Mouse (Mus musculus): ENCODE results near the gene Fgfr2.
"Not testable (repeated sequence)": the region's sequence is repeated elsewhere in the genome, so short reads cannot be mapped to it uniquely, and the experiment has no call there.

Fgfr2 gene

DNA sequence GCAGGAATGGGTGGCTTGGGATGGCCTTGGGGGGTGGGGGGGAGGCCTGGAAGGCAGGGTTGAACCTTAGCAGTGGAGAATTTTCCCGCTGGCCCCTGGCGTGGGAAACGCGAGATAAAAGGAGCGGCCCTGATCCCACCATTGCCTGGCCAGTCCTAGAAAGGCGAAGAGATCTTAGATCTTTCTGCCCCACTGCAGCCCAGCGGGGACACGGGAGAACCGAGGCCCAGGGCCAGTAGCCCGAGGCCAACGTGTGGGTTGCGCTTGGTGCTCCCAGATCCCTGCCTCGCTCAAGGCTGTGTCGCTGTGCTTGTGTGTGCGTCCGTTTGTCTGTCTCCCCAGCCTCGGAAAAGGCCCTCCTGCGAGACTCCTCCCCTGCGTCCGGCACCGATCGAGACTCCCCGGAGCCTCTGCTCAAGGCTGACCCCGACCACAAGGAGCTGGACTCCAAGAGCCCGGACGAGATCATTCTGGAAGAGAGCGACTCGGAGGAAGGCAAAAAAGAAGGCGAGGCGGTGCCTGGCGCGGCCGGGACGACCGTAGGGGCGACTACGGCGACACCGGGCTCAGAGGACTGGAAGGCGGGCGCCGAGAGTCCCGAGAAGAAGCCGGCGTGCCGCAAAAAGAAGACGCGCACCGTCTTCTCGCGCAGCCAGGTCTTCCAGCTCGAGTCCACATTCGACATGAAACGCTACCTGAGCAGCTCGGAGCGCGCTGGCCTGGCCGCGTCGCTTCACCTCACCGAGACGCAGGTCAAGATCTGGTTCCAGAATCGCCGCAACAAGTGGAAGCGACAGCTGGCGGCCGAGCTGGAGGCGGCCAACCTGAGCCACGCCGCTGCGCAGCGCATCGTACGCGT, 1579.3 kb downstream of the Fgfr2 start:
- DNase-seq (ENCODE audit: low spot score): no peak

DNA sequence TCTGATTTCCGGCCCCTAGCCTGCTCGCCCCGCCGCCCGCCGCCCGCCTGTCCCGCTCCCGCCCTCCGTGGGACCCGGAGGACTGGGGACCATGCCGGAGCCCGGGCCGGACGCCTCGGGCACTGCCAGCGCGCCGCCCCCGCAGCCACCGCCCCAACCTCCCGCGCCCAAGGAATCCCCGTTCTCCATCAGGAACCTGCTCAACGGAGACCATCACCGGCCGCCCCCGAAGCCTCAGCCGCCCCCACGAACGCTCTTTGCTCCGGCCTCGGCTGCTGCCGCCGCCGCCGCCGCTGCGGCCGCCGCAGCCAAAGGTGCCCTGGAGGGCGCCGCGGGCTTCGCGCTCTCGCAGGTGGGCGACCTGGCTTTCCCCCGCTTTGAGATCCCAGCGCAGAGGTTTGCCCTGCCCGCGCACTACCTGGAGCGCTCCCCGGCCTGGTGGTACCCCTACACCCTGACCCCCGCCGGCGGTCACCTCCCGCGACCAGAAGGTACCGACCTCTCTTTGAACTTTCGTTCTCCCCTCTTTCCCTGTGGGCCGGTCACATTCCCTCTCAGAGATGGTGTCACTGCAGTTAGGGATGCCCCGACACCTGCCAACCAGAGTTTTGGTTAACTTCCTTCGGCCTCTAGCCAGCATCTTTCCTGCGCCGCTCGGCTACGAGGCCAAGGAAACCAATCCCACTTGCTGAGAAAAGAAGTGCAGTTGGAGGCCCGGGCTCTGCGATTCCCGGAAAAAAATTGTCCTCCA, 1580.1 kb downstream of the Fgfr2 start:
- DNase-seq (ENCODE audit: low spot score): no peak

DNA sequence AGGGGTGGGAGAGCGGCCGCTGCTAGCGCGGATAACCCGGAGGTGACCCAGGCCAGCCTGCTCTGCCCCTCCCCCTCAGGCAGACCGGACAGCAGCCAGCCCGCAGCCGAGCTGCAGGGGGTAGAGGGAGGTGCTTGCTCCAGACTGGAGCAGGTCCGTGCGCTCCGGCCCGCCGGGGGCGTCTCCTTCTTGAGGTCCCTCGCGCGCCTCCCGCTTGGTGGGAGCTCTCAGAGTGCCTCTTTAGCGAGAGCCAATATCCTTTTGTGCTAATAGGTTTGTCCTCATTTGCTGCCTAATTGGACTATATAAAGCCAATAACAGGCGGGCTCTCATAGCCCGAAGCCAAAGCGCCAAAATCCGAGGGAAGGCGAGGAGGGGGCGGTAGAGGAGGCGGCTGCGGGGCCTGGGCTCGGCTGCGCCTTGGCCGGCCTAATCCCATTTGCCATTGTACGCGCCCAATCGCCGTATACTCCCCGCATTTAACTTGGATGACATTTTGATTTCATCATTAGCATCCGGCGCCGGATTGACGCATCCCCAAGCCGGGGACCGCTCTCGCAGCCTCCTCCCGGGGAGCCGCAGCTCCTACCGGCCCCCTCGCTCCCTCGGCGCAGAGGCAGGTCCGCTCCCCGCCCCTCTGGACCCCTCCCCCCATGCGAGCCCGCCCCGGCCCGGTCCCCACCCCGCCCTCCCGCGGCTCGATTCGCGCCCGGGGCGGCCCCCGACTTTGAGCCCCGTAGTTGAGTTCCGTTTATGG, 1580.9 kb downstream of the Fgfr2 start, which contains the start of gene Hmx3:
Hmx3 (plus strand) TSS at position 753 of the 757 bp plus-strand sequence.
- no peak for DNase-seq (ENCODE audit: low spot score)

DNA sequence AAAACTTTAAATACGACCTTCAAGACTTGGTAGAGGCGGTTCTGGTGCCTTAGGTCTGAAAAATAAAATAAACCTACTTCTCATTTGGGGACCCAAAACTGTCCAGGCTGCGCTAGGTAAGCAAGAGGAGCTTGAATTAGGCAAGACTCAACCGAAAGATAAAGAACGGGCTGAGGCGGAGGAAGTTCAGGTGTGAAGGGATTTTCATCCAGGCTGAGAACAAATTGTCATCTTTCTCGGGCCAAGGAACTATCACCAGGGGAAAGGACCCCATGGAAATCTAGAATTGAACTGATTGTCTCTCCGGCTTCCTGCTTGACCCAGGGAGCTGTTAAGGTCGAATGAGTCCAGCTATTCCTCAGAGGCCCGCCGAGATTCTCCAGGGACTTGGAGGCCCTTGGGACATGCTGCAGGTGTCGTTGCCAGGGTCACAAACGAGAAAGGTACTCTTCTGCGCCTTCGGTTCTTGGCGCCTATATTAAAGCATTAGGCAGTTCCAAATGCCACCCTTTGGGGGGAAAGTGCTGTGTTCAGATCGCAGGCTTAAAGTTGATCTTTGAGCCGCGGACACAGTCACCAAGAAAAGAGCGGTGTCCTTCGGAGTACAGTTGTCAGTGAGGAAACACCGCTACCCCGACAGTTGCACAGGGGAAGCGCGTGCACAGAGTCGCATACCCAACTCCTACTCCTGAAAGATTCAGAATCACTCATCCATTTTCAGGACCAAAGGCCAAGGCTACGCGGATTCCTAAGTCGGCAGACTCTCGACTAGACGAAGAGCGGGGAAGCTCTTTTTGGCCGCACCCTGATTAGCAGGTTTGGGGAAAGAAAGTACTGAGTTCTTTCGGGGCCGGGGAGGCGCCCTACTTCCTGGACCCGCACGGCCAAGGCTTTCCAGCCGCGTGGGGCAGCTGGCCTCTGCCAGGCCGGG, 1581.7 kb downstream of the Fgfr2 start:
- no peak for DNase-seq (ENCODE audit: low spot score)

DNA sequence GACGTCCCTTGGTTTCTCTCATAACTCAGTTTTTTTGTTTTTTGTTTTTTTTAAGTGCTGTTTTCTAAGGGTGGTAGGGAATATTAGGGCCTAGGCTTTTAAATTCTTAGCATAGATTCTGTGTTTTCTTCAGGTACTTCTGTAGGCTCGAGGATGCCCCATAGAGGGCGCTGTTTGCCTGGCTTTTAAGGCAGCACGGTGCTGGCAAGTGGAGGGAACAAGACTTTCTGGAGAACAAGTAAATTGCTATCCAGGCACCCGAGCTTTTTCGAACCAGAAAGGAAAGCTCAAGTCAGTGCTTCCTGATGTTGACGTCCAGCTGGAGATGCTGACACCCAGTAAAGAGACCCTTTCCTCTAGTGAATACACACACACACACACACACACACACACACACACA, 1583.2 kb downstream of the Fgfr2 start:
- no peak for DNase-seq (ENCODE audit: low spot score)

DNA sequence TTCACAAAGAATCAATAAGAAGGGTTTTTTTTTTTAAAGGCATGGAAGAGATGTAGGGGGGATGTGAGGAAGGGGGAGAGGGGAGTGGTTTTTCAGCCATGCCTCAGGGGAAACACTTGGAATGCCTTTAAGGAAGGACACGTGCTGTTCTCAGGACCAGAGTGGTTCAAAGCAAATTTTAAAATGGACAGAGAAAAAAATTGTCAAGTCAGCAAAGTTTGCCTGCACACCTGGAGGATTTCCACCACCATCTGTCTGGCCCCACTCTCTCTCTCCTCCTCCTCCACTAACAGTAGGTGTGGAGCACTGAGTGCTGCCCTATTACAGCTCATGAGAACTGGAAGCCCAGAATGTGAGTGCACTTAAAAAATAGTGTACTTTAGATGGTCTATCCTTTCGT, 1619.4 kb downstream of the Fgfr2 start:
- DNase-seq (ENCODE audit: low spot score): no peak

DNA sequence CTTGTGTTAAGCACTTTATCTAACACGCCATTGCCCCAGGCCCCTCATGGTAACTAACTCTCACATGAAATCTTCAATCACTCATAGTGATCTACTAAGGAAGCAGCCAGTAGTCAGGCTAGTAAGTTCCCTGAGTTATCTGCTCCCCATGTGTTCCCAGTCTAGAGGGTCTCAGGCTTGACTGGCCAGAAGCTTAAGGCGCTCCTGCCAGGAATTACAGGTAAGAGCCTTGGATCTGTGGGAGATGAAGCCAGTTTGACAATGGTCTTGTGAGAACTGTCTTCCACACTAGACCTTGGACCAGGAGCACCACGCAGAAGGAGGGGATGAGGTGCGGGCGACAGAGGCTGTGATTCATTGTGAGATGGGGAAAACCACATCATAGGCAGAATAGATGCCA, 1644.7 kb downstream of the Fgfr2 start:
- no peak for DNase-seq (ENCODE audit: low spot score)

DNA sequence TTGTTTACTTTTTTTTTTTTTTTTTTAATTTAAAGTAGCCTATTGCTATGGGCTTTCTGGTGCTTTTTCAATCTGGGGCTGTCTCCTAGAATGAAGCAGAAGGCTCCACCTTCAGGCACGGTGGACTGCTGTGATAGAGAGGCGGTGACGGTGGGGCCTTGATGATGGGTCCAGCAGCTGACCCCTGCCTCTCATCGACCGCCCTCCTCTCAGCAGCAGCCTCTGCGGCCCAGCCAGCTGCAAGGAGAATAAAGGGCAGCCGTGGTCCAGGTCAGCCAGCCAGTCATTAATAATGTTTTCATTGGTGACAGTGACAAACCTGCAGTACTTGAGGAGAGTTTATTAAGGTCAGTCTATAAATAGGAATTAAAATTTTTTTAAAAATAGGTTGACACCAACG, 1646.0 kb downstream of the Fgfr2 start:
- no peak for DNase-seq (ENCODE audit: low spot score)

DNA sequence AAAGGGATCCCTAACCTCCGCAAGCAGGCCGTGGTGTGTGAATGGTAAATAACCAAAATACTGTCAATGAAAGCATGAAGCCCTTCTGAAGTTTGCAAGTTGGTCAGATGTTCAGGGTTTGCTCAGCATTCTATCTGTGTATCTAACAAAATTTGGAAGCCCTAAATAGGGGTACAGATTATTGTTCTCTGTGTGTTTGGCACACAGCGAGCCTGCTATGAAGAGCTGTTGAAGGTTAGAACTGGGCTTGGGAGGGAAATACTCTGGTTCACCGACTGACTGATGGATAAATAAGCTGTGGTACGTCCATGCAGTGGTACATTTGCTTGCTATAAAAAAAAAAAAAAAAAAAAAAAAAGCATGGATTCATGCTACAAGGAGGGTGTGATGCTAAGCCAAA, 1651.6 kb downstream of the Fgfr2 start:
- no peak for DNase-seq (ENCODE audit: low spot score)

DNA sequence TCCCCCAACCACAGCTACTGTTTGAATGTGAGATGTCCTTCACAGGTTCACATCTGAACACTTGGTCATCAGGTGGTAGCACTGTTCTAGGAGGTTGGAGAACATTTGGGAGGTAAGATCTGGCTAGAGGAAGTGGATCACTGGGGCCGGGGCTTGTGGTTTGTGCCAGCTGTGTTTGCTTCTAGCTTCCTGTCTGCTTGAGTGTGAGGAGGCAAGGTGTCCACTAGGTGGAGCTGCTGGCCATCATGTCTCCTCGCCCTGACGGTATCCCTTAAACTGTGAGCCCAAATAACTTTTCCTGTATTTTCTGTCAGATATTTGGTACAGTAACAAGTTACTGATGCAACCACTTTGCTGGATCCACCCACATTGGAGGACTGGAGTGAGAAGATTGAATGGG, 1653.6 kb downstream of the Fgfr2 start:
- no peak for DNase-seq (ENCODE audit: low spot score)

DNA sequence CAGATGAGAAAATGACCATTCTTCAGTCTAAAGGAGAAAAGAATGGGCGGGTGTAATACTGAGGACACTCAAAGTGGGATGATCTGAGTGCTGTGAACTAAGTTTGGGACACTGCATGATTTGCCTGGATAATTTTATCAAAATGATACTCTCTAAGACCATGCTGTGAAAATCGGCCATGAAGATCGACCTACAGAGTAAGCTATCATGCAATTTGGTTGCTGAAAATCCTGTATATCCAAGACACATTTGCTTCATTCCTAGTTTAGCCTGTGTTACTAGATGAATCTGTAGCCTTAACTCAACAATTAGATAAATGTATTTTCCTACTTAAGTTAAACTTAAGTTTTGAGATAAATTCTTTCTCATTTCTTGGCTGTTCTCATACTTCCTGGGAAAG, 1655.8 kb downstream of the Fgfr2 start:
- no peak for DNase-seq (ENCODE audit: low spot score)

DNA sequence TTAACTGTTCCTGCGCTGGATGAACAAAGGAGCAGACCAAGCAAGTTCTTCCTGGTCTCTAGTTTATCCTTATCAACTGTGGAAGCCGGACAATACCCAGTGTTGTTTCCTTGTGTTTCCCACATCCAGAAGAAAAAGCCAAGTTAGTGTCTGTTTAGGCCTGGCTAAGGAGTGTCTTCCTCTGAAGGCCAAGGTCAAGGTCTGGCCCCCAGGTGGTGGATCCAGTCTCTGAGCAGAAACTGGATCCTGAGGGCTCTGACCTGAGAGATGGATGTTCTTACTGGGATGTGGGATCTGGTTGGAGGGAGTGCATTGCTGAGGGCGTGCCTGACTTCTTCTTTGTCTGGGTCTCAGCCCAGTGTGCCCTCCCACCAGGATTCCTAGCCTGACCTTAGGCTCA, 1657.4 kb downstream of the Fgfr2 start:
- DNase-seq (ENCODE audit: low spot score): no peak

DNA sequence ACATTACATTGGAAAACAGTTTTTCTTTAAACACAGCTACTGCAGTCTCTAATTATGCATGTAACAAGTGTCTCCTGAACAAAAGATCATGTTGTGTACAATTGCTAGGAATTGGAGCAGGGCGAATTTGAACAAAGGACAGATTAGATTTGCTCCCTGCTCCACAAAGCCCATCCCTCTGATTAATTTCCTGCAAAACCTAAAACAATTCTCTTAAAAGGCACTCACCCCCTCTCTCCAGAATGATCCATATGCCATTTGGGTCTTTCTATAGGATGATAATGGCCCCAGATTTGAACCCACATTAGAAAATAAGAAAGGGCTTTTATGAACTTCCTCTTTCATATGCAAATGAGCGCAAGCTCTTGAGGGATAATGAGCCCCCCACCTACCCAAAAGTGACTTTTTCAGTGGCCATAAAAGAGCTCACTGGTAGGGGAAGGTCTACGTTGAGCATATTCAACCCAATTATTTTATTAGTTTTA, 1658.0 kb downstream of the Fgfr2 start:
- DNase-seq (ENCODE audit: low spot score): no peak

DNA sequence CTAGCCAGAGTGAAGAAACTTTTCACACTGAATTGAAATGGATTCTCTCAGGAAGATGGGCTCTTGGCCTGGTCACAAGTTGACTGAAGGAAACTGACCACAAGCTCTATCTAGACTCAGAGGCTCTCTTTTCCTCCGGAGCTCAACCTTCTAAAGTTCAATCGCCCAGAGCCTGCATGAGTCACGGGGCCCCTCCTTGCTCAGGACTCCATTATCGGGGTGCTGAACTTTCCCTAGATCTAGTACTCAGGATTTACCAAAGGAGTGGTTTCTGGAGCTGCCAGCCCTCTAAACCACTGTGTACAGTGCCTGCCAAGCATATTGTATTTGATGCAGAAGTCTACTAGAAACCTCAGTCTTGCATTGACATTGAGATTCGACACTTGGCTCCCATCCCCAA, 1666.4 kb downstream of the Fgfr2 start:
- no peak for DNase-seq (ENCODE audit: low spot score)

DNA sequence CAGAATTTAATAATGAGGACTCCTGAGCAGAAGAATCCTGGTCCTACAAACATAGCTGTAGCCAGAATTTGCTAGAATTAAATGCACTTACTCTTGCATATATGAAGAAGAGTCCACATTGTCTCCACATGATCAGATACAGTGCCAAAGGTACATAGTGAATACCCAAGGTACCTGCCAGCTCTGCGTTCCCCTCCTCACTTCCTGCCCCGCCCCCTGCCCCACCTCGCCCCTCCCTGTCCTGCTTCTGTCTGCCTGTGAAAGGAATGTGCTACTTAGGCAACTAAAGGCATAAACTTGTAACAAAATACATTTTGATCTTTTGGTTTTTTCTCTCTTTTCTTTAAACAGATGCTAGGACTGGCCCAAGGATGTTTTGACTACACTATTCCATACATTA, 1686.1 kb downstream of the Fgfr2 start:
- DNase-seq (ENCODE audit: low spot score): no peak

DNA sequence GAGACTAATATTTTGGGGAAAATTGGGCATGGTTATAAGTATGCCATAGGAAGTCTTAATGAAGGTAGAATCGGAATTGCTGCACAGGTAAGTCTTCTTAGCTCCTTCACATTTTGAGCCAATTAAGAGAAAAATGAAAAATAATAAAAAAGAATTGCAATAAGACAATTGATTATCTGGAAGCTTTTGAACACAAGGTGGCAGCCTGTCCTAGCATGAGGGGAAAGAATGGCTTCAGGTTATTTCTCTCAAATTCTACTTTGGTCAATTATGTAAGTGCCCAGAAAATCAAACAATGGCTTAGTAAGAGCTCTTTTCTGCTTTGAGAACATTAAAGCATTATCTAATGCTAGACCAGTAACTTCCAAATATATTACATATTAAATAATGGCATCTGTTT, 1688.9 kb downstream of the Fgfr2 start:
- no peak for DNase-seq (ENCODE audit: low spot score)

DNA sequence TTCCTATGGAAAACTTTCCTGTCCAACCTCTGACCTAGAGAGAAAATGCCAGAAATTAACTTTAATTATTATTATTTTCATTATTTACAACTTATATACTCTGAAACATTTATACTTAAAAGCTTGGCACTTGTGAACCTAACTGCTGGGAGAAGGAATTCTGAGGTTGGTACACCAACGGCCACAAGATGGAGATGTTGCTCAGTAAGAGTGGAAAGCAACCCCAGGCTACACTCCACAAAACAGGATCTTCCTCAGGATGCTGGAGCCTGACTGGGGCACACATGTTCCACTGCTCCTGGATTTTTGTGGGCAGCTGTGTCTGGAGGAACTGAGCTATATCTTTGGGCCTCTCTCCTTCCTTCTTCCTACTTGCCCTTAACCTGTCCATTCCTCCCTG, 1690.9 kb downstream of the Fgfr2 start:
- no peak for DNase-seq (ENCODE audit: low spot score)

DNA sequence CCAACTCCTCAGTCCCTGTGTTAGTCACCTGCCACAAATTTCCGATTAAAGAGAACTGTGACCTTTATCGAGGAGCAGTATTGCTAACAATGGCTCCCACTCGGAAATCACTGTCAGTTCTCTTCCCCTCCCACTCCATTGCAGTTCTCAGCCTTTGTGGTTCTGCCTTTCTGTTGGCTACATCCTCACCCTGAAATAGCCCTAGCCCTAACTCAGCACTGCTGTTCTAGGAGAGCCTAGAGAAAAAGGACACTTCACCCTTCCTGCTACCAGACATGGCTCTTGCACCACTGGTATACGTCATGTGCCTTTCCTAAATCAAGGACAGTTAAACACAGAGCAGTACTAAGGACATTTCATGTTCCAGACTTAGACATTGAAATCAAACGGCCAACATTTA, 1695.8 kb downstream of the Fgfr2 start:
- DNase-seq (ENCODE audit: low spot score): no peak

DNA sequence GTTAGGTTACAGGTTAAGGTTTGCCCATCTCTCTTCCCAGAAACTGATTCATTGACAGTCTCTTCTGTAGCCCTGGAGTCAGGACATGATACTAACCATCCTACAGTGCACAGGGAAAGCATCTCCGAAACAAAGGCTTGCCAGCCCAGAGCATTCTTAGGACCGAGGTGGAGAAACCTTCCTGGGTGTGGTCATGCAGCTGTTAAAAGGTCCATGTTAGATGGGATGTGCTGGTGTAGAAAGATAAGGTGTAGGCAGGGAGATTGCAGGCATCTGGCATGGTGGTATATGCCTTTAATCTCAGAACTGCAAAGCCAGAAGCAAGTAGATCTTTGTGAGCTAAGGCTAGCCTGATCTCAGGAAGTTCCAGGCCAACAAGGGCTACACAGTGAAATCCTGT, 1698.2 kb downstream of the Fgfr2 start:
- DNase-seq (ENCODE audit: low spot score): no peak

DNA sequence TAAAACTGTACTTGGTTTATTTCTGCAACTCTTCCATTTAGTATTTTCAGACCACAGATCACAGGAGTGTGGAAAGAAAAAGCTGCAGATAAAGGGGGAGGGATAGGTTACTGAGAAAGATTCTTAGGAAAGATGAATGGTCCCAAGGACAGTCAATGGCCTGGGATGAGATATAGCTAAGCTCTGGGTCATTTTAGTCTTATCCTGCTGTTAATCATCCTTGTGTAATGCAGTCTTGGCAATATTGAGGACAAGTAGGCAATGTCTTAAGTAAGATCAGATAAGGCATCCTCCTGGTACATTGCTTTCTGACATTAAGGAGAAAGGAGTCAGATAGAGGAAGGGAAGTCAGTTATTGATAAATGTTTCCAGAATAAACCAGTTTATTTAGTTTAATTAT, 1705.5 kb downstream of the Fgfr2 start:
- DNase-seq (ENCODE audit: low spot score): no peak

DNA sequence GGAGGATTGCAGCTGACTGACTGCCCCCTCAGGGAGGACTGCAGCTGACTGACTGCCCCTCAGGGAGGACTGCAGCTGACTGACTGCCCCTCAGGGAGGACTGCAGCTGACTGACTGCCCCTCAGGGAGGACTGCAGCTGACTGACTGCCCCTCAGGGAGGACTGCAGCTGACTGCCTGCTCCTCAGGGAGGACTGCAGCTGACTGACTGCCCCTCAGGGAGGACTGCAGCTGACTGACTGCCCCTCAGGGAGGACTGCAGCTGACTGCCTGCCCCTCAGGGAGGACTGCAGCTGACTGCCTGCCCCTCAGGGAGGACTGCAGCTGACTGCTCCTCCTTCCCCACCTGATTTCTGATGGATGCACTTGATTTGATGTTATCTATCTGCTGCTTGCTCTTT, 1706.4 kb downstream of the Fgfr2 start:
- DNase-seq (ENCODE audit: low spot score): not testable (repeated sequence)

DNA sequence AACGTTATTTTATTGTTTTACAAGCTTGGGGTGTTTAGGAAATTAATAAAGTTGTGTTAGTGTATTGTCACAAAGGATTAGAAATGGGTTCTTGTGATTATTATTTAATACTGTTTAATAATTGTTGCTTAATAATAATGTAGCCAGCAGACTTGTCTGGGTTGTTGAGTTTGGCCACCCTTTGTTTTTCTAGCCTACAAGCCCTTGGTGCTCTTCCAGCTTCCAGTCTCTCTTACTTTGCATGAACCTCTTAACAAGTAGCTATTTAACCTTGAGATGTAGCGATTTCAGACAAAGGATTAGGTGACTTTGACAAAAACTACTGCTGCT, 1711.2 kb downstream of the Fgfr2 start:
- DNase-seq (ENCODE audit: low spot score): no peak

Measured in spleen, adult 12 weeks (tissue).